Mouse (Mus musculus): ENCODE results near the gene Vnn3.

Gene Vnn3

DNA sequence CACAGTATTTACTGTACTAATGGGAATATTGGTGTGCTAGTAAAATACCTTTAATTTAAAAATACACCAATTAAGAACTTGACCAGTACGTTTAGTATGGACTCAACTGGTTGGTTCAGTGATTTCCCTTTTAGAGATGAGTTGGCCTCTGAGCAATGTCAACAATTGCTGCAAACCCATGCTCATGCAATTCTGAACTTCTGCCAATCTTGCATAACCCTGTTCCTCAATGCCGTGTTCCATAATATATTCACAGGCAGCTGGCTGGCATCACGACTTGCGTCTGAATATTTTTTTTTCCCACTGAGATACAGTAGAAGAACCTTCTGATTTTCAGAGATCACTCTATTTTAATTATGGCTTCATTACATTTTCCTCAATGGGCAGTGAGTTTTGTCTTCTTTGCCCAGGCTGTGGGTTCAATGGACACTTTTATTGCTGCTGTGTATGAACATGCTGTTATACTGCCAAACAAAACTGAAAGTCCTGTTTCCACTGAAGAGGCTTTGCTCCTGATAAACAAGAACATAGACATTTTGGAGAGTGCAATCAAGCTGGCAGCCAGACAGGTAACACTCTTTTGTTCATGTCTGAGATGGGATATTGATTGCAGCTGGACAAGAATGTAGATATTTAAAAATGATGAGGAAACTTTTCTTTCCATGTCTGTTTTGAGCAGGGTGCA lies at the start of gene Vnn3:
Vnn3 (plus strand) TSS at position 235 of the 685 bp plus-strand sequence.
- DNase-seq (ENCODE audit: low spot score in 2 of 2): no peak

- no peak for DNase-seq (ENCODE audit: low spot score in 2 of 2)
Observed at GRCm38 (mm10) chr10:23802911-23803310, 48.4 kb upstream of the Vnn3 start.

DNA sequence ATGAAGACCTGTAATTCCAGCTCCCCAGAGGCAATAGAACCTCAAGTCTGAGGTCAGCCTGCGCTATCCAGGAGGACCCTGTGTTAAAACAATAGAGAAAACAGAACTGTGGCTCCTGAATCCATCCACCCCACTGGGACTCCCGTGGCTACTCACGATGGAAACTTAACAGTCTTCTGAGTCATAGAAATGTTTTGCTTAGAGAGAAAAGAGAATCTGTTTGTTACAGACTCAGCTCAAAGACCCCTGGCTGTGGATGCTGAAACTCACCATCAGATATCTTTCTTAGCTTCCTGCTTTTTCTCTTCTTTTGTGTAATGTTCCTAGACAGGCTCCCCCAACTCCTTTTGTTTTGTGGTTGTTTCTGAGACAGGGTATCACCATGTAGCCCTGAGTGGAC lies 46.6 kb upstream of the Vnn3 start:
- no peak for DNase-seq (ENCODE audit: low spot score in 2 of 2)

DNA sequence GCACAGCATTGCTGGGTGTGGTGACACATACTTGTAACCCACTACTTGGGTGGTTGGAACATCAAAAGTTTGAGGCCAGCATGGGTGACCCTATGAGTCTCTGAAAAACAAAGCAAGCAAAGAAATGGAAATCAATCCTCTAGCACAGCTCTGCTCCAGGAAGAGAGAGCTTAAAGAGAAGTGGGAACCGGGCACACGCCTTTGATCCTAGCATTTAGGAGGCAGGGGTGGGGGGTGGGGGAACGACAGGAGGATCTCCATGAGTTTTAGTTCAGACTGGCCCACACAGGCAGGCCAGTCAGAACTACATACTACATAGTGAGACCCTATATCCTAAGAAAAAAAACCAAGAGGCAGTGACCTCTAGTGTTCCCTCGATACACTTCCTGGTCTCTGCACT lies 45.1 kb upstream of the Vnn3 start:
- DNase-seq (ENCODE audit: low spot score in 2 of 2): no peak

- peak; percentile 41 to 64 for DNase-seq (ENCODE audit: low spot score in 2 of 2)
Observed at GRCm38 (mm10) chr10:23811635-23812437, 39.4 kb upstream of the Vnn3 start.

GRCm38 (mm10) chr10:23812438-23812759 lies 38.9 kb upstream of the Vnn3 start:
- DNase-seq (ENCODE audit: low spot score in 2 of 2): no peak

GRCm38 (mm10) chr10:23812852-23813766 lies 38.2 kb upstream of the Vnn3 start:
- DNase-seq (ENCODE audit: low spot score in 2 of 2): no peak

- peak; percentile 39 to 63 for DNase-seq (ENCODE audit: low spot score in 2 of 2)
Observed at GRCm38 (mm10) chr10:23815168-23815567, 36.1 kb upstream of the Vnn3 start.

- DNase-seq (ENCODE audit: low spot score in 2 of 2): no peak
Observed at GRCm38 (mm10) chr10:23816241-23816640, 35.0 kb upstream of the Vnn3 start.

DNA sequence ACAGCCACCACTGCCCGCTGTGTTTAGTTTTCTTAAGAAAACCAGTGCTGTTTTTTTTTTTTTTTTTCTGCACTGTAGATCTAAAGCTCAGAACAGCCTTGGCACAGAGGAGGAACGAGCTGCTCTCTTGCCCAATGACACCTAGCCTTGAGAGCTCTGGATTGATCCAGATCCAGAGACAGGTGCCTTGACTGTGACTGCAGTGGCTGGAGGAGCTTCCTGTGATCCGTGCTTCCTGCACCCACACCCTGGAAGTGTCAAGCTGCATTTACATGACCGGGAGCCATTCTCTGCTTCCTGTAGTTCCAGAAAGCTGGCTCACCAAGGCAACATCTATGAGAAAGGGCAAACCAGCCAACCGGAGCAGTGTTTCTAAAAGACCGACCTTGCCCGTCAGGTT lies 24.7 kb upstream of the Vnn3 start:
- DNase-seq (ENCODE audit: low spot score in 2 of 2): no peak

GRCm38 (mm10) chr10:23836003-23836964 lies 15.0 kb upstream of the Vnn3 start:
- no peak for DNase-seq (ENCODE audit: low spot score in 2 of 2)

- no peak for DNase-seq (ENCODE audit: low spot score in 2 of 2)
Observed at GRCm38 (mm10) chr10:23837115-23837514, 14.1 kb upstream of the Vnn3 start.

GRCm38 (mm10) chr10:23838910-23839309 lies 12.4 kb upstream of the Vnn3 start:
- no peak for DNase-seq (ENCODE audit: low spot score in 2 of 2)

DNA sequence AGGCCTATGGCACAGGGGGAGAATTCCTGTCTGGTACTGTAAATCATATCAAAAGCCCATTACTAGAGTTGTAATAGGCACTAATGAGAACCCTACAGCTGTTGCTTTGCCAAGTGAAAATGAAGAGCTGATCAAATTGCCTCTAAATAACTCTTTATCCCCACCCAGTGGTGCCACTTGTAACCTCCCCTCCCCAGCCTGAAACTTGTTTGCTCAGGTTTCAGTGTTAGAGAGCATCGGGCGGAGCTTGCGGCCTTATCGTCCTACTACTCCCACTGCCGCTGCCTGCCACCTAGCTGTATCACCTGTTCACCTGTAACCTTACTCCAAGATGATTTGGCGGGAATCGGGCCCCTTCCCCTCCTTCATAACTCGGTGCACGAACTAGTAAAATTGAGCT lies 11.9 kb upstream of the Vnn3 start:
- DNase-seq (ENCODE audit: low spot score in 2 of 2): no peak

- peak in 1 of 2 experiments; percentile 3 for DNase-seq (ENCODE audit: low spot score in 2 of 2)
Observed at GRCm38 (mm10) chr10:23840496-23840895, 10.8 kb upstream of the Vnn3 start.

DNA sequence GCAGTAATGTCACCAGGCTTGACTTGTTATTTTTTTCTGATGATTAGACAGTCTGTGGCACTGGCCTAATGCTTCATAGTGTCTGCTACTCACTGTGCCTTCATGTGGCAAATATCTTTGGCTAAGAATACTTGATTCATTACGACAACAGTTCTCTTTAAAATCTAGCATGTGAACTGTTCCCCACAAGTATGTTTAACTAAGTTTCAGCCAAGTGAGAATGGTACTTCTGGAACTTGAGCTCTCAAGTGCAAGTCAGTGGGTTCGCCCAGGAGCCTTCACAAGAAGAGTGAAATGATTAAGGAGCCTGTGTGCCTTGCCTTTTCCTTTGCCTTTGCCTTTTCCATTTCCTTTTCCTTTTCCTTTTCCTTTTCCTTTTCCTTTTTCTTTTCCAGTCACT lies 834 bp downstream of the Vnn3 start:
- DNase-seq (ENCODE audit: low spot score in 2 of 2): no peak

- DNase-seq (ENCODE audit: low spot score in 2 of 2): no peak
Observed at GRCm38 (mm10) chr10:23864362-23865312, 13.4 kb downstream of the Vnn3 start.

DNA sequence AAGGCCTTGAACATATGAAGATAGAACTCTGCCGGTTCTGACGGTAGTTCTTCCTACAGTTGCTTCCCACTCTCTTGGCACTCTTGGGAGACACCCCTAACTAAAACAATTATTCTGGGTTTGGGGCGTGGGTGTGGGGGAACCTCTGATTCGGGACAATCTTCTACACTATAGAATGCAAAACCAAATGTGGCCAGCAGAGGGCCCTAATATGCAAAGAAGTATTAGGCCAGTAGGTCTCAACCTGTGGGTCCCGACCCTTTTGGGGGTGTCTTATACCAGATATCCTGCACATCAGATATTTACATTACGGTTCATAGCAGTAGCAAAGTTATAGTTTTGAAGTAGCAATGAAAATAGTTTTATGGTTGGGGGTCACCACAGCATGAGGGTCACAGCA lies 29.4 kb downstream of the Vnn3 start:
- peak in 1 of 2 experiments; percentile 11 for DNase-seq (ENCODE audit: low spot score in 2 of 2)

DNA sequence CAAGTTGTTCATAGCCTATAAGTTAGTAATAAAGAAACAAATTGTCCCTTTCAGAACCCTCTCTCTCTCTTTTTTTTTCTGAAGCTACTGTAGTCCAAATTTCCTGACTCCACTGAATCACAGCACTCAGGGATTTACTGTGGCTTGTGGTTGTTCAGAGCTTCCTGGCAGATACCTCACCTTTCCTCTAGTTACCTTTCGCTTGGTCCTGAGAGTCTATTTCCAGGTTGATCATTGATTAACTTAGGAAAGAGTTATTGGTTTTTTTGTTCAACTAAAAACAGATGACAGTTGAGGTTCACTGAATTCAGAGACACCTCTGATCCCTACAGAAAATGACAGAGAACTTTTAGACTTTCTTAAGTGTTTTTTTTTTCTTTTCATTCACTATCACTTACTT lies 33.6 kb downstream of the Vnn3 start:
- no peak for DNase-seq (ENCODE audit: low spot score in 2 of 2)

DNA sequence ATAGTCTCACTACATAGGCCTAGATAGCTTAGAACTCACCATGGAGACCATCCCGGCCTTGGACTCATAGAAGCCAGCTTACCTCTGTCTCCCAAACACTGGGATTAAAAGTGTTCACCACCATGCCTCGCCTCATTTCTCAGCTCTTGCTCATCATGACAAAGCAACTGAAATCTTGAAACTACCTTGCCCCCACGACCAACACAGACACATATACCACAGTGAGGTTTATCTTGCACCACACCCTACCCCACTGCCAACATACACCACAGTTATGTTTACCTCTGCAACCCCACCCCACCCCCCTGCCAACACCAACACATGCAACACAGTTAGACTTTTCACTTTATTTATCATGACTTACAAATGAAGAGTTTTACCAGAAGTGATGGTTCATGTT lies 34.8 kb downstream of the Vnn3 start:
- DNase-seq (ENCODE audit: low spot score in 2 of 2): no peak
